Mouse (Mus musculus): ENCODE measurements around the gene Cacng6. TPM values are rescaled to one million over a fixed set of nuclear protein-coding genes. Genes with fewer than 3 reads are reported as not detected.

Cacng6 gene
- total RNA-seq, 2 experiments from 2014 or later = 102 to 120 TPM

DNA sequence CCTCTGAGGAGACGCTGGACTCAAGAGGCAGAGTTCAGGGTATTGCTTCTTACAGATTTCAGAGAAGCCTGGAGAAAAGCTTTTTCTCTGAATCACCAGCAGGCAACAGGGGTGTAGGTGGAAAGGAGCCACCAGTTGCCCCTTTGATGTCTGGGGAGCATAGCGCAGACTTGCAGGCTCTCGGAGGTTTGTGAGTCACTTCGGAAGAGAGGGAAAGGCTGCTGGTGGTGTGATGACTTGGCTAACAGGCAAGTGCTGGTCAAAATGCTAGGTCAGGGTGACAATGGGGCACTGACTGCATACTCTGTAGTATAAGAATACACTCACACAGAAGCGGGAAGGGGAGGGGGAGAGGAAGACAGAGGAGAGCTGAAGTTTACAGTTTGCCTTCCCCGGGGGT, 27.2 kb downstream of the Cacng6 start:
- no peak for TF ChIP-seq CTCF (IDR thresholded peaks at IDR 0.05)
- intact Hi-C loops (cut with DNase I) = no loop called here

DNA sequence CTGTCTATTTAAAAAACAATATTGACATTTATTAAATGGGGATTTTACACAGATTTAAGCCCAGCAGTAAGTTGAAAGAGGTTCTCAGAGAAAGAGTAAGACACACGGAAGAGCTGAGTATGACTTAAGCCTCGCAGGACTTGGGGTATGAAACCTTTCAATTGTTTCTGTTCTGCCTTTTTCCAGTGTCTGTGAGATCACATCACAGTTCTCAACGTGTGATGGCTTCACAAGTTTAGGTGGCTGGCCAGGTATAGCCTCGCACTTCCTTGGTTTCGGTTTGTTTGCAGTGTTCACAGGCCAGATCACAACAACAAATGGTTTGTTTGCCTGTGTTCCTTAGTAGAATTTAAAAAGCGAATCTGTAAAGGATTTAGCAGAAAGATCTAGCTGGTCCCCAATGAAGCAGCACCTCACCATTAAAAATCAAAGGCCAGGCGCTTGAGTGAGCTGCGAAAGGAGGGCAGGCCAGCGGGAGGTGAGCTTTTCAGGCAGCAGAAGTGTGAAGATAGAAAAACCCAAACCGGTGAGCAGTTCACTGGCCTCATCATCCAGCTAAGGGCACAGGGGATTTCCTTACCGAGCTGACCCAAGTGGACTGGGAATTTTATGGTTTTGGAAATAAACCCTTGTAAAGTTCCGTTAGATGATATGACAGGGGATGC, 29.0 kb downstream of the Cacng6 start:
- Histone ChIP-seq H3K4me3 (no peak overlapping the region), H3K27ac (no peak overlapping the region)
- TF ChIP-seq CTCF (IDR thresholded peaks at IDR 0.05) = no peak
- DNase-seq = no peak
- intact Hi-C loops (cut with DNase I) = no loop called here

More for the DNA sequence above, 27.2 kb downstream of the Cacng6 start:
- no peak overlapping the region for H3K27ac ChIP-seq
- H3K4me3 ChIP-seq = no peak overlapping the region
- DNase-seq = no peak

DNA sequence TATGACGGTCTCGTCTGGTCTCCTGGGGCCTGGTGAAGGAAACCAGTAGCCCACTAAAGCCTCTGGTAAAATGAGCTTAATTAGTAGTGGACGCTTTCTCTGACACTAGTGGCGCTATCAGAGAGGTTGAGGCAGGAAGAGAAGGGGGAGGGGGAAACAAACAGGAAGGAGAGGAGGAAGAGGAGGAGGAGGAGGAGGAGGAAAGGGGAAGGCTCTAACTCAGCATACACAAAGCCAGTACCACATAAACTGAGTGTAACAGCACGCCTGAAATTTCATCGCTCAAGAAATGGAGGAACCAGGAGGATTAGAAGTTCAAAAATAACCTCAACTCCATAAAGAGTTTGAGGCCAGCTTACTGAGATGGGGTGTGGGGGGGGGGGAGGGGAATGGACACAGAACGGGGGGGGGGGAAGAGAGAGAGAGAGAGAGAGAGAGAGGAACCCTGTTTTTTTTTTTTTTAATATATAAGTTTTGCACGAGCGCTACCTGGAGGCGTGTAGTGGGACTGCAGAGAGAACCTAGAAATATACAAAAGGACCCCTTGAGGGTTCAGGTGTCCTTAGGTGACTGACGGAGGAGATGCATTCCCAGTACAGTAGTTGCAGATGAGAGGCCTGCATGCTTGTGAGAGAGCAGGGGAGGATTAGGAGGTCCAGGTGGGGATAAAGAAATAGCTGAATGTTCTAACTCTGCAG, 29.6 kb downstream of the Cacng6 start:
- no peak for DNase-seq
- TF ChIP-seq CTCF (IDR thresholded peaks at IDR 0.05) = peak; percentile 37
- intact Hi-C loops (cut with DNase I) = no loop called here
- no peak overlapping the region for H3K4me3 ChIP-seq
- H3K27ac ChIP-seq = no peak overlapping the region

DNA sequence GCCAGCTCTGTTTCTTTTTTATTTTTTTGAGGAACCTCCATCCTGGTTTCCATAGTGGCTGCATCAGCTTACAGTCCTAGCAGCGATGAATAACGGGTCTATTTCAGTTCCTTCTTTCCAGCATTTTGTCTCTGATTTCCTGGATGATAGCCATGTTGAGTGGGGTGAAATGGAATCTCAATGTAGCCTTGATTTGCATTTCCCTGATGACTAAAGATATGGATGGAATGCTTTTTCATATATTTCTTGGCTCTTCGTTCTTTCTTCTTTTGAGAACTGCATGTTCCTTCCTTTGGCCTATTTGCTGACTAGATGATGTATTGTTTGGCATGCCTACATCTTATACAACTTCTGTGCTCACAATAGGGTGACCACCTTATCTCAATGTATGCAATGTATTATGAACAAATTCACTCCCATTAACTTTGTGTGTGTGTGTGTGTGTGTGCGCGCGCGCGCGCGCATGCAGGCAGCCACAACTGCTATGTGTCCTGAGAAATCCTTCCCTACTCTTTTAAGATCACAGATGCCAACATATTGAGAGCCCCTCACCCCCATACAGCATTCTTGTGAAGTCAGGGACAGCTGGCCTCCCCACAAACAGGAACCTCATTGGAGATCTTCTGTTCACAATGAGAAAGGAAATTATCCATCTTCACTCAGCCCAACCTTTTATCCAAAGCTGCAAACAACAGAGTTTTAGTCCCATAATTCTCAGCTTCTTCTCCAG, 33.3 kb downstream of the Cacng6 start:
- H3K4me3 ChIP-seq = no peak overlapping the region
- no peak for TF ChIP-seq CTCF (IDR thresholded peaks at IDR 0.05)
- H3K27ac ChIP-seq = no peak overlapping the region
- intact Hi-C loops (cut with DNase I) = no loop called here
- no peak for DNase-seq

DNA sequence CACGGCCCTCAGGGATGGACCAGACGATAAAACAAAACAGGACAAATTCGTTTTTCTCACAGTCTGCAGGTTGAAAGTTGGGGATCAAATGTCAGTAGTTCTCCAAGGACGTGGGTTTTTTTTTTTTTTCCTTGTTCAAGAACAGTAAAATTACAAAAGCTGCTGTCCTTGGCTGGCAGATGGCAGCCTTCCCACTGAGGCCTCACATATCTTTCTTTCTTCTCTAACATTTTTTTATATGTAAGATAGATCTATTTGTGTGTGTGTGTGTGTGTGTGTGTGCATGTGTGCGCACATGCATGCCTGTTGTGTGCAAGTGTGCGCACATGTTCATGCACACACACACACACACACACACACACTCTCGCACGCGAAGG, 33.8 kb downstream of the Cacng6 start:
- no peak for DNase-seq
- H3K4me3 ChIP-seq = no peak overlapping the region
- no peak for TF ChIP-seq CTCF (IDR thresholded peaks at IDR 0.05)
- no peak overlapping the region for H3K27ac ChIP-seq
- intact Hi-C loops (cut with DNase I) = no loop called here

DNA sequence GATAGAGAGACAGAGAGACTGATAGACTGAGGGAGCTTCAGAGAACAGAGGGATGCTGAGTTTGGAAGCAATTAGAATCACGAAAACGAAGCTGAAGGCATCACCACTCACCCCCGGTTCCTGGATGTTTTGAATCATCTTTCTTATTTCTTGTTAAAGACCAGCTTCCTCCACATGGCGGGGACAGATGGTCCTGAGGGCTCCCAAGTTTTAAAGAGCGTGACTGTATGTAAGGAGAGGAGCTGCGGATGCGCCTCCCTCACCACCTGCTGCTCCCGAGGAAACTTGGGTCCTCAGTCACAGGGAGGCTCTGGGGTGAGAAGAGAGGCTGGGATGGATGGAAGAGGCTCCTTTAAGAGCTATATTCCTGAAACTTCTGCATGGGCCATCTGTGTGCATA, 36.3 kb downstream of the Cacng6 start:
- TF ChIP-seq CTCF (IDR thresholded peaks at IDR 0.05) = no peak
- no peak overlapping the region for H3K27ac ChIP-seq
- DNase-seq = no peak
- H3K4me3 ChIP-seq = no peak overlapping the region
- intact Hi-C loops (cut with DNase I) = no loop called here

DNA sequence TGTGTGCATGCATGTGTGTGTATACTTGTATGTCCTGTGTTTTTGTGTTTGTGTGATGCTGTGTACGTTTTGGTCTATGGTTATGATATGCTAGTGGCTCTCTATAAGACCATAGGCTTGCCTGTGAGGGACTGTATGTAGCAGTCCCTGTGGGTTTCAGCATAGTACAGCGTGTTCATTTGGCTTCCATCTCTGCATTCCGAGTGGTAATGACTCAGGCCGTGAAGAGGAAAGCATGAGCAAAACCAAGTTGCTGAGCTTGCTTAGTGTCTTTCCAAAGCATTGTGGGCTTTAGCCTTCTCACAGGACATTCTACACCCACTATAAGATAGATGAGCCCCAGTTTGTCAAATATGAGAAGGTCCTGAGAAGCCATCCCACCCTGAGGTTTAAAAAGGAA, 39.3 kb downstream of the Cacng6 start:
- no peak for DNase-seq
- TF ChIP-seq CTCF (IDR thresholded peaks at IDR 0.05) = no peak
- H3K27ac ChIP-seq = 0 out of 2 replicates have a peak overlapping the region, but pooled peaks have one; percentile 13
- intact Hi-C loops (cut with DNase I) = no loop called here
- H3K4me3 ChIP-seq = no peak overlapping the region

DNA sequence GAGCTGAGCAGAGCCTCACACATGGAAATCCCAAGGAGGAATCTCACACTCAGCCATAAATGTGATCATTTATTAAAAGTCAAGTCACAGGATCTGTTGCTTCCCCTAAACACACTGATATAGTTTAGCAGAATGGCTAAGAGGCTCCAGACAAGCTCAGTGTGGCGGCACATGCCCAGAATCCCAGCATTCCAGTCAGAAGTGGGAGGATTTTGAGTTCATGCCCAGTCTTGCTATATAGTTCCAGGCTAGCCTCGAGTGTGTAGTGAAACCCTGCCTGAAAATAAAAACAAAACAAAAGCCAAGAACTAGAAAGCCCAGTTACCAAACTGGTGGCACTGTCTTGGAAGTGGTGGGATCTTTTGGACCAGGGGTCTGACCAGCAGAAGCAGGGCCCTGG, 44.6 kb downstream of the Cacng6 start:
- no peak for DNase-seq
- Histone ChIP-seq H3K4me3 (no peak overlapping the region), H3K27ac (no peak overlapping the region)
- TF ChIP-seq CTCF (IDR thresholded peaks at IDR 0.05) = no peak
- intact Hi-C loops (cut with DNase I) = no loop called here

DNA sequence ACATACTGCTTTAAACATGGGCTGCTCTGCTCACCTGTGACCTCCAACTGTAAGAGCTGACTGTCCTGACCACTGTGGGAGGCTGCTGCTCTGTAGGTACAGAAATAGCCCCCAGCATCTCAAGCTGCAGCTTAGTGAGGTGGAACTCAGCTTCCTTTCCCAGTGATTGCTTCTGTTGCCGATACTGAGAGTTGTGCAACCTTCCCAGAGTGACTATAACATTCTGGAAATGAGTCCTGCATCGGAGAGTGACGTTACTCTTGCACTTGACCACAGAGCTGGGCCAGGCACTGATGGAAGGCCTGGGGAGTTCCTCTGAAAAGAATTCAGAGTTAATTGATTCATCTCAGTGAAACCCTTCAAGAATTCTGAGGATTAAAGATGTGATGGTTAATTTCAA, 48.8 kb downstream of the Cacng6 start:
- intact Hi-C loops (cut with DNase I) = no loop called here
- TF ChIP-seq CTCF (IDR thresholded peaks at IDR 0.05) = no peak
- Histone ChIP-seq H3K4me3 (no peak overlapping the region), H3K27ac (no peak overlapping the region)
- DNase-seq = no peak

DNA sequence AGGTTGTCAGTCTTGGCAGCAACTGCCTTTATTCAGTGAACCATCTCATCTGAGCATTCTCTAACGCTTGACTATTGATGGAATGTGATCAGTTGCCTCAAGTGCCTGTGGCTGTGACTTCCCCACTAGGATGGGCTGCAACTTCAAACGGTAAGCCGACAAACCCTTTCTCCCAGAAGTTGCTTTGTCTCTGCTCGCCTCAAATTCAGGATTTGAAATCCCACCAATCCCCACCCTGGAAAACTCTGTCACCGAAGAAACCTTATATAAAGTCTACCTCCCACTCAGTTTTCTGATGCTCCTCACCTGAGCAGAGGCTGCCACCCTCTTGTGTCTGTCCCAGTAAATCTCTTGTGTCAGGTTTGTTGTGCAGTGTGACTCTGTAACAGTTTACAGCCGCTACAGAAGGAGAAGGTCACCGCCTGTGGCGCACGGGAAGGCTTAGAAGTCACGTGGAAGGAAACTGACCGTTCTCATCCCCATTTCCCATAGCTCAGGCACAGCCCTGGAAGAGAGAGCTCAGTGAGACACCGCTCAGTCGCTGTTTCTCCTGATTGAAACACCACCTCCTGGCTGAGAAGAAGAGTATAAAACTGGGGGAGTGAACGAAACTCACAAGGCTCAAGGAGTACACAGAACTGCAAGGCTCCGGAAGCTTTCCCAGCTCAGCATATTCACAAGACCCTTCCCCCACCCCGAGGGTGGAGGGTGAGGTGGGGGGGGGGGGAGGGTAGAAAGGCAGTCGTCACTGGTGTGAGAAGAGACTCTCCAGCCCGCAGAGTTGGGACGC, 50.5 kb downstream of the Cacng6 start:
- no peak for DNase-seq
- no peak overlapping the region for H3K27ac ChIP-seq
- H3K4me3 ChIP-seq = no peak overlapping the region
- intact Hi-C loops (cut with DNase I) = no loop called here
- TF ChIP-seq CTCF (IDR thresholded peaks at IDR 0.05) = no peak

DNA sequence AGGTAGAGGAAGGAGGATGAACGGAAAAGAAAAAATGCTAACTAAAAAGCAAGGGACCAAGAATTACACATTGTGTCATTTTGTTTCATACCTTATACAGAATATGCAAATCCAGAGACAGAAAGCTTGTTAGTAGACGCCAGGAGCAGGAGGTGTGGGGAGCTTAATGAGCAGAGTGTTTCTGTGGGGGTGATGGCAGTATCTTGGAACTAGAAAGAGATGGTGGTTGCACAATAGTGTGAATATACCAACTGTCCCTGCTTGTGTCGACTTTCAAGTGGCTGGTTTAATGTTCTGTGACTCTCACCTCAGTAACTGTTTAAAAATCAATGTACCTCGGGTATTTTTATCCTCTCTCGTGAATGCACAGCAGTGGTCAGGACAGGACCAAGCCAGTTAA, 52.7 kb downstream of the Cacng6 start:
- H3K4me3 ChIP-seq = no peak overlapping the region
- TF ChIP-seq CTCF (IDR thresholded peaks at IDR 0.05) = no peak
- DNase-seq = no peak
- intact Hi-C loops (cut with DNase I) = no loop called here
- no peak overlapping the region for H3K27ac ChIP-seq

DNA sequence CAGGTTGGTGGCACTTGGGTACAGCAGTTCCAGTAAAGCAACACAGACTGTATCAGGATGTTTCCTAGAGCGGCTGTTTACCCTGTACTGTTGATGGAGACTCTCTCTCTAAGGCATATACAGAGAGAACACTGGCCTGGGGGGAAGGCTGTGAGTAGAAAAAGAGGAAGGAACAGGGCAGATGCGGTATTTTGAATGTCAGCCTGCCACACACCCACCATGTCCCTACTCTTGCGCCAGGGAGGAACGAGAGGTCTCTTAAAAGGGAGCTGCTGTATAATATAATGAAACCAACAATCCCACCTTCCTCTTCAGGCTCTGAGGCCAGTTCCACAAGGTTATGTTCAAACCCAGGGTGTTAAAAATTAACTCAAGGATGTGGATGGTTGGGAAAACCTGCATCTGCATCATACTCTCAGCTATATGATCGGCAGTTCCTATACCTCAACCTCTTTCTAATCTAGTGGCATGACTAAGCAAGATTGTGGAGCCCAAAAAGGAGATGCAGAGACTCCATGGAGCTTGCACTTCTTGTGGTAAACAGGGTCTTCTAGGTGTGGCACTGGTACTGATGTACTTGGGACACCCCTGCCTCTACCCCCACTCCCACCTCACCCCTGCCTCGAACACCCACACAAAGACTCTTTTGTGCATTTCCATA, 58.1 kb downstream of the Cacng6 start:
- no peak for DNase-seq
- no peak for TF ChIP-seq CTCF (IDR thresholded peaks at IDR 0.05)
- Histone ChIP-seq H3K27ac (no peak overlapping the region), H3K4me3 (no peak overlapping the region)
- intact Hi-C loops (cut with DNase I) = no loop called here

Small RNA genes lying within 50 kb of the gene (microRNA-seq; reads per million reads assigned to microRNA genes)
- not detected for gene Gm23450

Other genes with a start within 250 kb of the Cacng6 start
- gene Nlrp12, start 174.5 kb upstream of the Cacng6 start, total RNA-seq (2021) = not detected
- 10 to 100 TPM; 17.8 to 37.2 TPM for gene Myadm, start 135.1 kb upstream of the Cacng6 start, total RNA-seq (2021)
- gene Prkcg, start 135.0 kb upstream of the Cacng6 start, total RNA-seq (2021) = under 1 TPM; 0.78 to 0.84 TPM
- 10 to 100 TPM in 1 of 2 experiments, 1 to 10 TPM in 1; 8.4 to 16.2 TPM for gene Cacng7, start 91.2 kb upstream of the Cacng6 start, total RNA-seq (2021)
- gene Cacng8, start 33.5 kb upstream of the Cacng6 start, total RNA-seq (2021) = not detected
- gene Tarm1, start 78.4 kb downstream of the Cacng6 start, total RNA-seq (2021) = not detected
- not detected for gene Oscar, start 192.0 kb downstream of the Cacng6 start, total RNA-seq (2021)
- 1,000 to 10,000 TPM in 1 of 2 experiments, 100 to 1,000 TPM in 1; 931 to 1,252 TPM for gene Ndufa3, start 193.2 kb downstream of the Cacng6 start, total RNA-seq (2021)
- gene Tfpt, start 205.7 kb downstream of the Cacng6 start, total RNA-seq (2021) = 10 to 100 TPM; 14.0 to 16.2 TPM
- gene Prpf31, start 205.8 kb downstream of the Cacng6 start, total RNA-seq (2021) = 10 to 100 TPM; 20.8 to 22.1 TPM
- gene Cnot3, start 221.1 kb downstream of the Cacng6 start, total RNA-seq (2021) = 10 to 100 TPM; 16.0 to 20.2 TPM
- 1 to 10 TPM; 4.9 to 6.8 TPM for gene Leng1, start 241.6 kb downstream of the Cacng6 start, total RNA-seq (2021)

Data from gastrocnemius, adult 2 months (tissue).